Mouse (Mus musculus): ENCODE measurements at regions not wholly inside any gene's neighbourhood (a gene's known extent, or its start where the extent isn't known, plus 50 kb on each side); places are given as distances from the start of the nearest gene placed in this dataset.
"Not testable (repeated sequence)": the region's sequence is repeated elsewhere in the genome, so short reads cannot be mapped to it uniquely, and the experiment has no call there.

- no peak for DNase-seq (ENCODE audit: low spot score)
Measured at GRCm38 (mm10) chr16:23838696-23839095, 52.1 kb downstream of the Sst start.

GRCm38 (mm10) chr16:23838114-23838513 lies 52.6 kb downstream of the Sst start:
- no peak for DNase-seq (ENCODE audit: low spot score)

GRCm38 (mm10) chr16:23834991-23835390 lies 55.8 kb downstream of the Sst start:
- no peak for DNase-seq (ENCODE audit: low spot score)

GRCm38 (mm10) chr16:23833603-23834002 lies 57.2 kb downstream of the Sst start:
- DNase-seq (ENCODE audit: low spot score): no peak

DNA sequence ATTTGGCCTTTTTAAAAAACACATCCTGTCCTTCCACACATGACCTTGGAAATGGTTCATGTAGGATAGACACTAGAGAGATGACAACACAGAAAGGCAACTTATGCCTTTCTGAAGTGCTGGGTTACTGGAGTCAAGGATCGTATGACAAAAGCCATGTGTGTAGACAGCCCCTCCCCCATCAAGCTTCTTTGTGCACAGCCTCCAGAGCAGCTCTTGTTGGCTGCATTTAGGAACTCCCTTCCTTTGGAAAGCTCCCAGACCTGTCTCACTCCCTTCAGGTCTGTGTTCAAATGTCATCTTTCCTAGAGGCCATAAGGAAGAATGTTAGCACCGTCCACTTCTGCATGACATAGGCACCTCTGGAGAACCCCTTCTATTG lies 57.7 kb downstream of the Sst start:
- DNase-seq (ENCODE audit: low spot score): no peak

GRCm38 (mm10) chr16:23832393-23833041 lies 58.2 kb downstream of the Sst start:
- DNase-seq (ENCODE audit: low spot score): no peak

DNA sequence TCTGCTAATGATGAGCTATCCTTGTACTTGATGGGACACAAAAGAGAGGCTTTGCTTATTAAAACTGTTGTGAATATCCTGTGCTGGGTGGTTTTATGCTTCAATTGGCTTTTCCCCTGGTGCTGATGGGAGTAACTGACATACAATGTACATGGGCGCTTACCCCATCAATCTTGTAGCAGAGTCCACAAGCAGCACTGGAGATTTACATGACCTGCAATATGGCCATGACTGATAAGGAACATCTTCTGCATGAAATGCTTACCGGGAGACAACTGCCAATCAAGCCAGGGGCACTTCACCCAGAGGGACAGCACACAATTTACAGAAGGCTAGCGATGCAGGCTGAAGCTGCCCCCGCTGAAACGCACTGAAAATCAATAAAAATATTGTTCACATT lies 65.1 kb downstream of the Sst start:
- no peak for DNase-seq (ENCODE audit: low spot score)

DNA sequence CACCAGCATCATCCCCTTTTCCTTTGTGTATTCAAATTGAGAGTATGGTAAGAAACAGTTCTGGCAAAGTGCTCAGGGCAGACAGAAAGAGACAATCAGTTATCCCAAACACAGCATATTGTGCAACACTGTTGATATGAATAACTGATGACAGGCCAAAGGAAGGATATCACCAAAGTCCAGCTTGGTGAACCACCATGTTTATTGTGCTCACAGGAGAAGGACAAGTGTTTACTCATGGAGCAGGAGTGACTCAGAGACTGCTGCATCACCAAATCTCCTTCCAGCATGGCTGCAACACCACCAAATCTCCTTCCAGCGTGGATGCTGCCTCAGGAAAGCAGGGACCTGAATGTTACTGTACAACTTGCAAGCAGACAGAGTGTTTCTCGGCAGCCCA lies 105.5 kb downstream of the Sst start:
- DNase-seq (ENCODE audit: low spot score): no peak

- DNase-seq (ENCODE audit: low spot score): no peak
Measured at GRCm38 (mm10) chr16:23784021-23784897, 106.5 kb downstream of the Sst start.

GRCm38 (mm10) chr16:23780440-23781231 lies 110.1 kb downstream of the Sst start:
- no peak for DNase-seq (ENCODE audit: low spot score)

- no peak for DNase-seq (ENCODE audit: low spot score)
Measured at GRCm38 (mm10) chr16:23777894-23778293, 112.9 kb downstream of the Sst start.

DNA sequence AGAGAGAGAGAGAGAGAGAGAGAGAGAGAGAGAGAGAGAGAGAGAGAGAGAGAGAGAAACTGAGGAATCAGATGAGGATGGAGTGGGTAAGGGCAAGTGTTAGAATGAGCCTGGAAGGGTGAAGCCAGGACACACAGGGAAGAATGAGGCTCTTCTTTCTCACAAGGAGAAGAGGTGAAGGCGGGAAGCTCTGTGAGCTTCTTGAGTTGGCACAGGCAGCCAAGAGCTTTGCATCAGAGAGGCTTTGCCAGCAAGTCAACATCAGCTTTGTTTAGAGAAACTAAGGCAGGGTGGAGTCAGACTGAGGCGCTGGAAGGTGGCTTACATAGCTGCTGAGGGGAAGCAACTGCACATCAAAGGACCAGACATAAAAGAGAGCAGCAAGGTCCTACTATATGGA lies 113.7 kb downstream of the Sst start:
- no peak for DNase-seq (ENCODE audit: low spot score)

DNA sequence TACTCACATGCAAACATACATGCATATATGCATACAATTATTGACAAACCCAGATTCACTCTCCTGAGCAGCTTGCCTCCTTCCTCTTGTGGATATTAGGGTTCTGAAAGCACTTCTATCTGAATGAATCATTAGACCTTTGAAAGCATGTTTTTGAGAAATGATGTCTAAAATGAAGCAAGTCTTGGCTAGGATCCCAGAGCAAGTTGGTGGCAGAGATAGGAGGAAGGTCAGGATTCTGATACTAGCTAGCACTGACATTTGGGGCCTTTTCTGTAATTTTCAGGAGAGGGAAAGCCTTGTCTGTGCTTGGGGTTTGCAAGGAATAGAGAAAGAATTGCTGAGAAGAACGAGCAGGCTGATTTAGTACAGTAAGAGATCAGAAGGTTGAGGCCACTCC lies 114.3 kb downstream of the Sst start:
- DNase-seq (ENCODE audit: low spot score): no peak

GRCm38 (mm10) chr16:23758136-23758812 lies 132.5 kb downstream of the Sst start:
- peak; percentile 48 for DNase-seq (ENCODE audit: low spot score)

DNA sequence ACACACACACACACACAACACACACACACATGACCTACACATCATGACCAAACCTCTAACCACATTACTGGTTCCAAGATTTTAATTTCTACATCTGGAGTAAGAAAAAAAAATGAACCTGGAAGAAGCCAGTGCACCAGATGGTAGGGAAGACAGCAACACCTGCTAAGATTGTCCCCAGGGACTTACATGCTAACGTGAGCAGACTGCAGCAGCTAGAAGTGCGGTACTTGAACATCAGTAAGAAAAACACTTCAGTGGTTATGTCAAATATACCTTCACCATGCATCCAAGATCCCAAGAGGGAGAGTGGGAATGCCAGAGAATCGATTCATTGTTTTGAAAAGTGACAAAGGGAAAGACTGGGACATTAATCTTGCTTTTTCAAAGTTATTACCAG lies 153.7 kb downstream of the Sst start:
- no peak for DNase-seq (ENCODE audit: low spot score)

- DNase-seq (ENCODE audit: low spot score): no peak
Measured at GRCm38 (mm10) chr16:23735722-23736121, 155.0 kb downstream of the Sst start.

DNA sequence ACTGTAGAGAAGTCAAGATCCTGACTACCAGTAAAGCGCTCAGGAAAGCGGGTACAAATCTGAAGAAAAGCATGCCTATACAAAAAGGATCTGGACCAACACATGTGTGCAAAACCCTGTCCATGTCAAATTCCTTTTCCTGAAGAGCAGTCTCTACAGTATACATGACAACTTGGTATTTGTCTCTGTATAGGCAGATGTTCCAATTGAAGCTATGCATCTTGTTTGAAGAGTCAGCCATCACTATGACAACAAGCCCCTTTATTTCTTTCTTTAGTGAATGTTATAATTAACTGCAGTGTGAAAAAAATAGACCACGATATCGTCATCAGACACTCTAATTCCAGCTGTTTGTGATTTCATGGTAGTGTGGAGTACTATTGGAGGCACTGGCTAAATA lies 164.2 kb downstream of the Sst start:
- DNase-seq (ENCODE audit: low spot score): no peak

DNA sequence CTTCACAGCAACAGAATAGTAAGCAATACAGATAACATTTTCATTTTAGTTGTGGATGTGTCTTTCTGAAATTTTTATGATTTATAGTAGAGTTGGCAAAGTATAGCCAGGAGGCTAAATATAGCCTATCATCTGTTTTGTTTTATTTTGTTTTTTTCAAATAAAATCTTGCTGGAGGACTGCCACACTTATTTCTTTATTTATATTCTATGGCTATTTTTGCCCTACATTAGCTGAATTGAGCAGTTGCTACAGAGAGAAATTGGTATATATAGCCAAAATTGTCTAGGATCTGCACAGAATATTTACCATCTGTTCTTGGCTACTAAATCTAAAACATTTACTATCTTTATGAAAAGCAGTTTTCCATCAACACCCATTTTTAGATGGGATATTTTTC lies 169.0 kb downstream of the Sst start:
- no peak for DNase-seq (ENCODE audit: low spot score)

GRCm38 (mm10) chr16:23701156-23701555 lies 180.5 kb upstream of the Masp1 start:
- DNase-seq (ENCODE audit: low spot score): no peak

- DNase-seq (ENCODE audit: low spot score): not testable (repeated sequence)
Measured at GRCm38 (mm10) chr16:23694226-23694625, 173.6 kb upstream of the Masp1 start.

- no peak for DNase-seq (ENCODE audit: low spot score)
Measured at GRCm38 (mm10) chr16:23690061-23690460, 169.4 kb upstream of the Masp1 start.

DNA sequence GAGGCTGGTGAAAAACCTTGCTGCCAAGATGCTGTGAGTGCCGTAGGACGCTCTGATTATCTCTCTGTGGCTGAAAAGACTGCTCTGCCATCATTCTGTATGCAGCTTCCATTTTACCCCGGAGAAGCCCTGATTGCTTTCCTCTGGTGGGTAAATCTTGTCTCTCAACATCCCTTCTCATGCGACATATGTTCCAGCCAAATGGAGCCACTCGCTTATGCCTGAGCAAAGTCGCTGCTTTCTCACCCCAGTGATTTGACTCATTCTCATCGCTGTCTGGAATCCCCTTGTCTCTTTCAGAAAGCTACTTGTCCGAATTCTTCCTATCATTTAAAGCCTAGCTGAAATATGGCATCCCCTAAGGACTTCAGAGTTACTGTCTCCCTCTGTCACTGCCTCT lies 166.2 kb upstream of the Masp1 start:
- DNase-seq (ENCODE audit: low spot score): no peak

Data from layer of hippocampus, adult 9-10 months (tissue).